Comparison of ENCODE assay signal across 8 mouse cellular contexts in genomic region chr8:83331567-83331898, GRCm38 (mm10). TPM values are rescaled to one million over a fixed set of nuclear protein-coding genes. Genes with fewer than 3 reads are reported as not detected.
A peak's percentile ranks its signal among the peaks of the same experiment; 100 is the strongest.
DNase-seq lines count a peak whose midpoint lies in the region; ATAC-seq and TF ChIP-seq lines count a peak whose summit lies in the region.
"Had no signal": no experiment of that assay in that cellular context is flagged by ENCODE, and none has a peak within 500 bp of the region (broad histone marks: within the 10 kb centered on the region; RNA-seq: fewer than 3 reads in every experiment).

No protein-coding gene starts in this region.

- no peak for TF ChIP-seq CTCF in layer of hippocampus, adult 2 months (conservative IDR thresholded peaks at IDR 0.05)

- peaks cover 20% of the 10 kb centered on the region for H3K27me3 ChIP-seq in embryonic facial prominence, embryonic 10.5 days (replicated peaks; ENCODE audit: low read depth, poor library complexity, severe bottlenecking)
- H3K27me3 ChIP-seq in heart, embryonic 15.5 days: peaks cover 10% of the 10 kb centered on the region; the same call in 1 of the 2 replicates
- 0 out of 2 replicates have a peak, but pooled peaks cover 6% of the 10 kb centered on the region for H3K27me3 ChIP-seq in lung, embryonic 15.5 days
- H3K27me3 ChIP-seq in stomach, embryonic 14.5 days (ENCODE audit: control insufficient read depth, insufficient read depth, low read length): no peaks in the 10 kb centered on the region

- peak overlapping the region; percentile 97 for H3K4me2 ChIP-seq in heart, embryonic 15.5 days
- peak overlapping the region; percentile 93 for H3K4me2 ChIP-seq in lung, embryonic 15.5 days
- H3K4me2 ChIP-seq in stomach, embryonic 14.5 days (replicated peaks; ENCODE audit: low read depth, low read length): peak overlapping the region; percentile 91

- no peaks in the 10 kb centered on the region for H3K9me3 ChIP-seq in embryonic facial prominence, embryonic 10.5 days
- no peaks in the 10 kb centered on the region for H3K9me3 ChIP-seq in heart, embryonic 15.5 days (replicated peaks)
- no peaks in the 10 kb centered on the region for H3K9me3 ChIP-seq in lung, embryonic 15.5 days
- H3K9me3 ChIP-seq in stomach, embryonic 14.5 days (ENCODE audit: control insufficient read depth, low read depth, low read length): no peaks in the 10 kb centered on the region

- peak overlapping the region; percentile 90 for H3K27ac ChIP-seq in embryonic facial prominence, embryonic 10.5 days (replicated peaks)
- H3K27ac ChIP-seq in heart, embryonic 15.5 days: no peak overlapping the region
- peak overlapping the region; percentile 93 for H3K27ac ChIP-seq in layer of hippocampus, adult 2 months
- no peak overlapping the region for H3K27ac ChIP-seq in lung, embryonic 15.5 days
- no peak overlapping the region for H3K27ac ChIP-seq in stomach, embryonic 14.5 days (ENCODE audit: low read length)

- peak; percentile 41 for DNase-seq in thymus, postnatal 0 days (ENCODE audit: low spot score)
- no peak for DNase-seq in thymus, adult 18-20 months
- DNase-seq in embryonic facial prominence, embryonic 10.5 days (ENCODE audit: low spot score): peak; percentile 21
- peak; percentile 46 to 52 for DNase-seq in layer of hippocampus, adult 2 months (ENCODE audit: low spot score in 2 of 2)

- H3K4me1 ChIP-seq in embryonic facial prominence, embryonic 10.5 days: peaks cover 14% of the 10 kb centered on the region
- H3K4me1 ChIP-seq in heart, embryonic 15.5 days (replicated peaks): peaks cover 7% of the 10 kb centered on the region; the same call in 1 of the 2 replicates
- peaks cover 3% of the 10 kb centered on the region; the same call in 1 of the 2 replicates for H3K4me1 ChIP-seq in lung, embryonic 15.5 days
- no peaks in the 10 kb centered on the region for H3K4me1 ChIP-seq in stomach, embryonic 14.5 days (ENCODE audit: control insufficient read depth, insufficient read depth, low read length)

- peak overlapping the region; percentile 93 for H3K4me3 ChIP-seq in embryonic facial prominence, embryonic 10.5 days
- peak overlapping the region; percentile 97 for H3K4me3 ChIP-seq in heart, embryonic 15.5 days
- H3K4me3 ChIP-seq in layer of hippocampus, adult 2 months: peak overlapping the region; percentile 94
- H3K4me3 ChIP-seq in lung, embryonic 15.5 days: peak overlapping the region; percentile 93
- H3K4me3 ChIP-seq in stomach, embryonic 14.5 days (ENCODE audit: low read depth, low read length): peak overlapping the region; percentile 48

- WGBS in embryonic facial prominence, embryonic 10.5 days: 11% methylated on average over 7 of the region's 7 CpGs
- 11% methylated on average over 7 of the region's 7 CpGs for WGBS in heart, embryonic 15.5 days
- 7% methylated on average over 7 of the region's 7 CpGs for WGBS in lung, embryonic 15.5 days
- 8% methylated on average over 7 of the region's 7 CpGs for WGBS in stomach, embryonic 14.5 days

- ATAC-seq in heart, embryonic 15.5 days (replicated peaks; ENCODE audit: insufficient number of reproducible peaks, insufficient read depth, low FRiP score, low read depth): no peak
- no peak for ATAC-seq in lung, embryonic 15.5 days (ENCODE audit: borderline replicate concordance, extremely low read depth, low FRiP score, low TSS enrichment)
- ATAC-seq in stomach, embryonic 14.5 days (ENCODE audit: insufficient number of reproducible peaks, insufficient read depth, low FRiP score, low read depth): no peak

- peaks cover 27% of the 10 kb centered on the region for H3K36me3 ChIP-seq in embryonic facial prominence, embryonic 10.5 days (replicated peaks)
- peaks cover 5% of the 10 kb centered on the region; the same call in 1 of the 2 replicates for H3K36me3 ChIP-seq in heart, embryonic 15.5 days
- no peaks in the 10 kb centered on the region; the same call in 1 of the 2 replicates for H3K36me3 ChIP-seq in lung, embryonic 15.5 days
- peaks cover 5% of the 10 kb centered on the region; the same call in 1 of the 2 replicates for H3K36me3 ChIP-seq in stomach, embryonic 14.5 days (ENCODE audit: control insufficient read depth, insufficient read depth, low read length)

- H3K9ac ChIP-seq in heart, embryonic 15.5 days: peak overlapping the region; percentile 82
- peak overlapping the region; percentile 76 for H3K9ac ChIP-seq in lung, embryonic 15.5 days
- H3K9ac ChIP-seq in stomach, embryonic 14.5 days (replicated peaks; ENCODE audit: low read depth, low read length): peak overlapping the region; percentile 41; the same call in 1 of the 2 replicates

RNA-seq across cellular contexts. Expression of gene Elmod2, which starts 0.8 kb away (rescaled TPM):
- 10.8 and 11.9 TPM in 2 replicates for polyA plus RNA-seq in thymus, postnatal 0 days (2015; fragmentation: Nextera tagmentation; extraction: Ambion mirVana)
- 22.3 and 23.6 TPM in 2 replicates for polyA plus RNA-seq in embryonic facial prominence, embryonic 10.5 days (2016; fragmentation: Nextera tagmentation; extraction: Ambion mirVana)
- polyA plus RNA-seq in heart, embryonic 15.5 days (2015; fragmentation: Nextera tagmentation; extraction: Ambion mirVana): 9.2 and 10.2 TPM in 2 replicates
- 10 to 100 TPM; 14.7 to 16.6 TPM for total RNA-seq in layer of hippocampus, adult 2 months (2021)
- 14.5 and 15.3 TPM in 2 replicates for polyA plus RNA-seq in lung, embryonic 15.5 days (2015; fragmentation: Nextera tagmentation; extraction: Ambion mirVana)
- 17.2 and 18.6 TPM in 2 replicates for polyA plus RNA-seq in stomach, embryonic 14.5 days (2014; fragmentation: Nextera tagmentation; extraction: Ambion mirVana)

RNA-seq across cellular contexts. Expression of gene Mgat4d, which starts 16.7 kb away (rescaled TPM):
- not detected in 2 replicates for polyA plus RNA-seq in thymus, postnatal 0 days (2015; fragmentation: Nextera tagmentation; extraction: Ambion mirVana)
- polyA plus RNA-seq in embryonic facial prominence, embryonic 10.5 days (2016; fragmentation: Nextera tagmentation; extraction: Ambion mirVana): not detected in 2 replicates
- not detected in 2 replicates for polyA plus RNA-seq in heart, embryonic 15.5 days (2015; fragmentation: Nextera tagmentation; extraction: Ambion mirVana)
- not detected for total RNA-seq in layer of hippocampus, adult 2 months (2021)
- not detected in 2 replicates for polyA plus RNA-seq in lung, embryonic 15.5 days (2015; fragmentation: Nextera tagmentation; extraction: Ambion mirVana)
- polyA plus RNA-seq in stomach, embryonic 14.5 days (2014; fragmentation: Nextera tagmentation; extraction: Ambion mirVana): not detected in 2 replicates
- total RNA-seq: gastrocnemius, postnatal 4 days had no signal

RNA-seq across cellular contexts. Expression of gene Ucp1, which starts 41.4 kb away (rescaled TPM):
- polyA plus RNA-seq in thymus, postnatal 0 days (2015; fragmentation: Nextera tagmentation; extraction: Ambion mirVana): 0.19 and 1.0 TPM in 2 replicates
- polyA plus RNA-seq in embryonic facial prominence, embryonic 10.5 days (2016; fragmentation: Nextera tagmentation; extraction: Ambion mirVana): 0.09 TPM in 1 of 2 replicates, not detected in the other
- not detected in 2 replicates for polyA plus RNA-seq in heart, embryonic 15.5 days (2015; fragmentation: Nextera tagmentation; extraction: Ambion mirVana)
- total RNA-seq in layer of hippocampus, adult 2 months (2021): not detected
- polyA plus RNA-seq in lung, embryonic 15.5 days (2015; fragmentation: Nextera tagmentation; extraction: Ambion mirVana): not detected in 2 replicates
- 0.35 TPM in 1 of 2 replicates, not detected in the other for polyA plus RNA-seq in stomach, embryonic 14.5 days (2014; fragmentation: Nextera tagmentation; extraction: Ambion mirVana)

RNA-seq across cellular contexts. Expression of gene Clgn, which starts 58.1 kb away (rescaled TPM):
- polyA plus RNA-seq in thymus, postnatal 0 days (2015; fragmentation: Nextera tagmentation; extraction: Ambion mirVana): 0.05 TPM in 1 of 2 replicates, not detected in the other
- polyA plus RNA-seq in embryonic facial prominence, embryonic 10.5 days (2016; fragmentation: Nextera tagmentation; extraction: Ambion mirVana): 2.4 TPM in 2 replicates
- 0.04 and 0.10 TPM in 2 replicates for polyA plus RNA-seq in heart, embryonic 15.5 days (2015; fragmentation: Nextera tagmentation; extraction: Ambion mirVana)
- 1 to 10 TPM; 7.8 to 8.3 TPM for total RNA-seq in layer of hippocampus, adult 2 months (2021)
- polyA plus RNA-seq in lung, embryonic 15.5 days (2015; fragmentation: Nextera tagmentation; extraction: Ambion mirVana): 0.19 and 0.20 TPM in 2 replicates
- polyA plus RNA-seq in stomach, embryonic 14.5 days (2014; fragmentation: Nextera tagmentation; extraction: Ambion mirVana): 0.33 and 0.84 TPM in 2 replicates

Comparison
In these comparisons a context has a peak if more than half of its experiments do, and no peak if none do; other contexts are left out.
1. DNase-seq: peak in thymus, postnatal 0 days (single experiment), embryonic facial prominence, embryonic 10.5 days (single experiment) and layer of hippocampus, adult 2 months (2 of 2); none in thymus, adult 18-20 months (0 of 2).
2. H3K27ac ChIP-seq: peak in embryonic facial prominence, embryonic 10.5 days (single experiment) and layer of hippocampus, adult 2 months (single experiment); none in heart, embryonic 15.5 days (single experiment), lung, embryonic 15.5 days (single experiment) and stomach, embryonic 14.5 days (single experiment).
3. Peak in every context shown above with its lines, with median percentiles within 50 percentile points of each other: H3K4me3 ChIP-seq, H3K4me2 ChIP-seq and H3K9ac ChIP-seq.